20 mouse cellular contexts compared by ENCODE assay signal in the genomic region with DNA sequence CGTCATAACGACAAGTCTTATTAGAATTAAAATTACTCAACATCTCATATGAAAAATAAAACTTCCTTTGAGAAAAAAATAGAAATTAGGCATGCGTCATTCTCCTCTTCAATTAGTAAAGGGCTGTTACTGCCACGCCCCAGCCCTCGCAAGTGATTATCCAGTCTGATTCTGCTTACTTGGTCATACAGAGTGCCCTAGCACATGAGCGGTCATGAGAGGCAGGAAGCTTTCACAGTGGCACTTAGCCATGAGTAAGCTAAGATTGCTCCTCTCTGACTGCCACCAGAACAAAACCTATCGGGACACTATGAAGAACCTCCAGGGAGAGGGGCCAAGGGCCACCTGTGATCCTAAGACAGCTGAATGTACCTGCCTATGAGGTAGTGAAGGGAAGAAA.
"Had no signal": no experiment of that assay in that cellular context is flagged by ENCODE, and none has a peak within 500 bp of the region (broad histone marks: within the 10 kb centered on the region; RNA-seq: fewer than 3 reads in every experiment).

No protein-coding gene starts in this region.

- ATAC-seq: intestine, embryonic 15.5 days; liver, postnatal 0 days; midbrain, embryonic 15.5 days had no signal

- H3K36me3 ChIP-seq: intestine, embryonic 15.5 days; midbrain, embryonic 12.5 days; midbrain, embryonic 15.5 days; neural tube, embryonic 13.5 days had no signal

- H3K4me1 ChIP-seq: midbrain, embryonic 15.5 days had no signal

- H3K27ac ChIP-seq: intestine, embryonic 15.5 days; kidney, embryonic 15.5 days; limb, embryonic 12.5 days; limb, embryonic 15.5 days; liver, embryonic 14.5 days; midbrain, embryonic 12.5 days; midbrain, embryonic 15.5 days; neural tube, embryonic 13.5 days had no signal

- DNase-seq: kidney, adult 11 months; kidney, adult 8-10 months; kidney, postnatal 10 days; kidney, postnatal 36 days; left cerebral cortex, postnatal 4 days; liver, postnatal 0 days; retina, postnatal 1 day; thymus, adult 2 months; thymus, postnatal 14 days; thymus, postnatal 4 days had no signal

- H3K4me3 ChIP-seq: intestine, embryonic 15.5 days; kidney, embryonic 15.5 days; limb, embryonic 12.5 days; limb, embryonic 15.5 days; megakaryocyte, embryonic 14.5 days; midbrain, embryonic 12.5 days; midbrain, embryonic 15.5 days; neural tube, embryonic 13.5 days had no signal

- H3K9ac ChIP-seq: intestine, embryonic 15.5 days; kidney, embryonic 15.5 days; limb, embryonic 12.5 days; limb, embryonic 15.5 days; liver, embryonic 14.5 days; liver, postnatal 0 days; midbrain, embryonic 12.5 days; midbrain, embryonic 15.5 days; neural tube, embryonic 13.5 days had no signal

- H3K4me2 ChIP-seq: intestine, embryonic 15.5 days; kidney, embryonic 15.5 days; limb, embryonic 12.5 days; limb, embryonic 15.5 days; liver, embryonic 11.5 days; midbrain, embryonic 12.5 days; midbrain, embryonic 15.5 days; neural tube, embryonic 13.5 days had no signal

- H3K9me3 ChIP-seq: intestine, embryonic 15.5 days; kidney, embryonic 15.5 days; limb, embryonic 12.5 days; limb, embryonic 15.5 days; midbrain, embryonic 12.5 days; midbrain, embryonic 15.5 days; neural tube, embryonic 13.5 days had no signal

- H3K27me3 ChIP-seq: intestine, embryonic 15.5 days; kidney, embryonic 15.5 days; limb, embryonic 12.5 days; limb, embryonic 15.5 days; megakaryocyte, embryonic 14.5 days; midbrain, embryonic 12.5 days; midbrain, embryonic 15.5 days; neural tube, embryonic 13.5 days had no signal
